Mouse (Mus musculus) ovary, postnatal 14 days (tissue): ENCODE measurements at regions not wholly inside any gene's neighbourhood (a gene's known extent, or its start where the extent isn't known, plus 50 kb on each side); places are given as distances from the start of the nearest gene placed in this dataset.

Experiments used
- DNase-seq: peaks from one replicate; pipeline ENCODE4 v3.0.0; 2022; ENCODE audit warnings: low spot score

- DNase-seq = no peak
Observed at GRCm38 (mm10) chr6:94814711-94815110, 114.8 kb upstream of the Lrig1 start.

GRCm38 (mm10) chr6:94813481-94814148 lies 113.7 kb upstream of the Lrig1 start:
- DNase-seq = no peak

- DNase-seq = no peak
Observed at GRCm38 (mm10) chr6:94811846-94812245, 111.9 kb upstream of the Lrig1 start.

GRCm38 (mm10) chr6:94807216-94807615 lies 107.3 kb upstream of the Lrig1 start:
- no peak for DNase-seq

GRCm38 (mm10) chr6:94806481-94807160 lies 106.7 kb upstream of the Lrig1 start:
- no peak for DNase-seq

- no peak for DNase-seq
Observed at GRCm38 (mm10) chr6:94805685-94806084, 105.7 kb upstream of the Lrig1 start.

- DNase-seq = no peak
Observed at GRCm38 (mm10) chr6:94804284-94804815, 104.4 kb upstream of the Lrig1 start.

GRCm38 (mm10) chr6:94801039-94801438 lies 101.1 kb upstream of the Lrig1 start:
- no peak for DNase-seq

GRCm38 (mm10) chr6:94798545-94799211 lies 98.7 kb upstream of the Lrig1 start:
- DNase-seq = no peak

- DNase-seq = no peak
Observed at GRCm38 (mm10) chr6:94795442-94795841, 95.5 kb upstream of the Lrig1 start.

GRCm38 (mm10) chr6:94793555-94793954 lies 93.6 kb upstream of the Lrig1 start:
- DNase-seq = no peak

- no peak for DNase-seq
Observed at GRCm38 (mm10) chr6:94792312-94792711, 92.4 kb upstream of the Lrig1 start.

- no peak for DNase-seq
Observed at GRCm38 (mm10) chr6:94789308-94789763, 89.4 kb upstream of the Lrig1 start.

- no peak for DNase-seq
Observed at GRCm38 (mm10) chr6:94783471-94783870, 83.5 kb upstream of the Lrig1 start.

GRCm38 (mm10) chr6:94780621-94781020 lies 80.7 kb upstream of the Lrig1 start:
- DNase-seq = no peak

GRCm38 (mm10) chr6:94779854-94780253 lies 79.9 kb upstream of the Lrig1 start:
- DNase-seq = peak; percentile 30

- no peak for DNase-seq
Observed at GRCm38 (mm10) chr6:94779213-94779612, 79.3 kb upstream of the Lrig1 start.

- DNase-seq = no peak
Observed at GRCm38 (mm10) chr6:94778797-94779196, 78.8 kb upstream of the Lrig1 start.

- DNase-seq = no peak
Observed at GRCm38 (mm10) chr6:94776585-94776984, 76.6 kb upstream of the Lrig1 start.

GRCm38 (mm10) chr6:94774871-94775270 lies 74.9 kb upstream of the Lrig1 start:
- DNase-seq = no peak

GRCm38 (mm10) chr6:94773604-94774486 lies 73.9 kb upstream of the Lrig1 start:
- DNase-seq = peak; percentile 8
